Mouse (Mus musculus): ENCODE results near the gene Cdca7.
A peak's percentile ranks its signal among the peaks of the same experiment; 100 is the strongest.

Cdca7 gene

DNA sequence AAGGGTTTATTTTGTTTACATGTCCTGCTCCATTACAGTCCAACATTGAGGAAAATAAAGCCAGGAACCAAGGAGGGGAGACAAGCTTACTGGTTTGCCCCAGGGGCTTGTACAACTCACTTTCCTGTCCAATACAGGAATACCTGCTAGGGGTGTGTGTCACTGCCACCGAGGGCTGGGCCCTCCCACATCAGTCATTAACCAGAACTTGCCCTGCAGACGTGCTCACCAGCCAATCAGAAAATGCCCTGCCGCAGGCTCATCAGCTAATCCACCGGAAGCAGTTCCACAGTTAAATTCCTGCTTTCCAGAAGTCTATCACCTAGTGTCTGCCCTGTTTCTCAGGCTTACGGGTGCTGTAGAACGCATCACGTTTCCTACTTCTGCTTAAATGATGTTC lies 15.7 kb downstream of the Cdca7 start:
- no peak for DNase-seq (ENCODE audit: low spot score in 2 of 2)

DNA sequence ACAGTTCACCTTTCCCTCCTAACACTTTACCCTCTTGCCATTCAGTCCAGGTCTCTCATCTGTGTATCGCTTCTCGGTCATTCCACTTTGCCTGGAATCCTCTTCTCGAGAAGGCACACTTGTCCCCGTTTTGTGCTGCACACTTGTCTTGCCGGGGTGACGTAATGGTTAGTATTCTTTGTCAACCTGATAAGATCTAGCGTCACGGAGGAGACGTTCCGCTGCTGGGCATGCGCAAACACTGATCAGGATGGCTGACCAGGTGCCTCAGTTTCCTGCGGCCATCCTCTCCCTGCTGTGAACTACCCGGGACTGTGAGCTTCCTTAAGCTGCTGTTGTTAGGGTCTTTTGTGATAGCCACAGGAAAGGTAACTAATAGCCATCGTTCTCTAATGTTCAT lies 17.1 kb downstream of the Cdca7 start:
- no peak for DNase-seq (ENCODE audit: low spot score in 2 of 2)

DNA sequence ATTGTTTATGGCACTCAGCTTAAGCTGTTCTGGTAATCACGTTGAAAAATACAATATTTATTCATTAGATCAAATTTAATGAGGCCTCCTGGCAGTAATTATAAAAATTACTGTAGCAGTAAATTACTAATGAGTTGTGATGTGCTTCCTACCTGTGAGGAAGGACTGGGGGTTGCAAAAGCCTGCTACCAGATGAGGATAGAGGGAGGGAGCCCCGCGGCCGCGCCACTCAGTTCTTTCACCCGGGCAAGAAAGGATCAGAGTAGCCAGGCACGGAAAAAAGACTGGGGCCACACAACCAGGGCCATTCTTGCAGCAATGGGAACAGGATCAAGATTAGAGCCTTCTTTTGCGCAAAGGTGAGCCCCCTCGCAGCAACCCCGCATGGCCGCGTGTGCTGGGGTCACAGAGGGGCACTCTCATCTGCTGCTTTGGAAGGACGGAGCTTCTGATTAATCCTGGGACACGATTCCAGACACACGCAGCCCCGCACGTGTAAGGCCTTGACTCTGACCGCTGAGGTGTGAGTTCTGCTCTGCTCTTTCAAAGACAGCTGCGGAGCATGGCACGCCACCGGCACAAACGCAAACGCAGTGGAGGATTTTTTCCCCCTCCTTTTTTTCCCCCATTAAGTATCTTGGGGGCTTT lies 23.2 kb downstream of the Cdca7 start:
- no peak for DNase-seq (ENCODE audit: low spot score in 2 of 2)

DNA sequence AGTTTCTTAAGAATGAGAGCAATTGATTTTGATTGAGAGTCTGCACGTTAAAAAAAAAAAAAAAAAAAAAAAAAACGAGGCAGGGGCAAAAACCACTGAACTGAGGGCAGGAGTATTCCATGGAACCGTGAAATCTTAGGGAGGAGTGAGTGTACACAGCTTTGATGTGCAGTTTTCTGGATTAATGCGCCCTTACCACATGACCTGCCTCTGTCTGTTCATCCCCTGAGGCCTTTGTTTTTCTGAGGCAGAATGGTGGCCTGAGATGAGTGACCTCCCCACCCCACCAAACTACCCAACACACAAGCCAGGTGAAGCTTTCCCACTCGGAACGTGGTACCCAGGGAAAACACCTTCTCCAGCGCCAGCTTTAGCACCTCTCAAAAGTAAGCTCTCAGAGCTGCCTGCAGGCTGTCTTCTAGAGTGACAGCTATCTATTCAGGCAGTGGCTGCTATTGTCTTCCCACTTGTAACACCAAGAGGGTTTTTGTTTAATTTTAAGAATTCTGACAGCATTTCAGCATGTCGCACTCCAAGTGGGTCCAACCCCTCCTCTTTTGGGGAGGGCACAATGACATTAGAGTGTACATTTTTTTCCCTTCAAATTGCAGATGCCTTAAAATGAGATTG lies 23.9 kb downstream of the Cdca7 start:
- no peak for DNase-seq (ENCODE audit: low spot score in 2 of 2)

DNA sequence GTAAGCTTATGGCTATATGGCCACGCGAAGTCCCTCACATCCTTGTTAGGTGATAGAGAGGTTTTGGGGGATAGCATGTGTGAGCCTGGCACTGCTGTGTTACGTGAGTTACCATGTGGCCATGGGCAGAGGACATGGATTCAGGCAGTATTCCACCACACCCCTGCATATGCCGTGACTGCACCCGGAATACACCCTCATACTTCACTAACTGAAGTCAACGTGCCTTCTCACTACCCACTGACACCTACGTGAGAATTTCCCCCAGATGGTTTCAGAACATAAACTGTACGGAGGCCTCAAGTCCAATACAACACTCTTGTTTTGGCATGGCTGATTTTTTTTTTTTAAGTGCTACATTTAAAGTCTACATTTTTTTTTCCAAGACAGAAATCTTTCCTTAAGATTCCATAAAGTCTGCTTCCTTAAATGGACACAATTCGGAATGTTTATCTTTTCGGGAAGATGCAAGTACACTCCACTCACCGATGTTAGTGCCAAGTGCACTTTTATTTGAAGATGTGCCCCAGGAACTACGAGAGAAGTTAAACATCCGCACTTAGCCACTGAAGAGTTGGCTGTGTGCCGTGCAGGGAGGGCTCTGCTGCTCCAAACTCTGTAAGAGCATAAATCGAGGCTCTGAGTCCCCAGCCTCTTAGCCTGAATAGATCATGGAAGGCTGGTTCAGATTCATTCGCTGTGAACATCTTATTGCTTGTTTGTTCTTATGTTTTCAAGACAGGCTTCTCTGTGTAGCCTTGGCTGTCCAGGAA lies 26.3 kb downstream of the Cdca7 start:
- no peak for DNase-seq (ENCODE audit: low spot score in 2 of 2)

DNA sequence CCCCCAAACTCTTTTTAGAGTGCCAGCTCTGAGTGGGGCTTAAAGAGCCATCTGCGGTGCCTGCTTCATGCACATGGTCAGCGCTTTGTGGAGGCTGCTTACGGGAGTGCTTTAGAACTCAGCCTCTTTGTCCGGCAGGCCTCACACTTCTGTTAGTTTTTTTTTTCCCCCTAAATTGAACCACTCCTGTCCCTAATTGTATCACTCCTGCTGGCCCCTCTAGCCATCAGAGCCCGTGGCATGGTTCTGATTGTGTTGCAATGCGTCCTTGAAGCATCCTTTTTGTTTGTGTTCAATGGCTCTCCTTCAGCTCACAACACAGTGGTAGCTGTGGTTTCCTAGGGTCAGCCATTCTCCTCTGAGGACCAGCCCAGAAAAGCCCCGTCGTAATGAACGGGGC lies 27.7 kb downstream of the Cdca7 start:
- no peak for DNase-seq (ENCODE audit: low spot score in 2 of 2)

DNA sequence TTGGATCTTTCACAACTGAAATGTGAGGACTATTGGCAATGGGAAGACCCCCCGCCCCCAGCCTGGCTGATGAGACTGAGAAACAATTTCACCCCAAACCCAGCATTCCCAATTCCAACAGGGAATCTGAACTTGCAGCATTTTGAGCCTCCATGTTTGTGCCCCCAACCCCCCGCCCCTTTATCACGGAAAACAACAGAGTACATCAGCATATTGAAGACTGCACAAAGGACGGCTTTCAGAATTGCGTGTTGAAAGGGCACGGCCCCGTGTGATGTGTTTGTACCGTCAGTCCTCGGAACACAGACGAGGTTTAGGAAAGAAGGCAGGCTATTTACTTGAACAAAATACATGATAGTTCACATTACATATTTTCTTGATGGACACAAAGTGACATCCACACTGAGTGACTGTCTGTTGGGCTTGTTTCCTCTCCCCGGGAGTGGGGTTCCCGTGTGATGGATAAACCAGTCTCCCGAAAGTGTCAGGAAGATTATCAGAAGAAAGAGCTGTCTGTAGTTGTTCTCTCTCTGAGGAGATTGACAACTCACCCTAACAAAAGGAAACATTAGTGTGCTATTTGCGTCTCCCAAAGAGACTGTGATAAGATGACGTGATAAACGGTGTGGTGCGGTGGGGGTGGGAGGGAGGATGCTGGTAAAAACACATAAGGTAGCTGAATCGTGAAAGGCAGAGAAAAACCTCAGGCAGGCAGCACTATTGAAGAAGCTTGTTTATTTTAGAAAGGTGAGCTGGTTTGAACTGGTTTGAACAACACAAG lies 32.1 kb downstream of the Cdca7 start:
- DNase-seq (ENCODE audit: low spot score in 2 of 2) = no peak

DNA sequence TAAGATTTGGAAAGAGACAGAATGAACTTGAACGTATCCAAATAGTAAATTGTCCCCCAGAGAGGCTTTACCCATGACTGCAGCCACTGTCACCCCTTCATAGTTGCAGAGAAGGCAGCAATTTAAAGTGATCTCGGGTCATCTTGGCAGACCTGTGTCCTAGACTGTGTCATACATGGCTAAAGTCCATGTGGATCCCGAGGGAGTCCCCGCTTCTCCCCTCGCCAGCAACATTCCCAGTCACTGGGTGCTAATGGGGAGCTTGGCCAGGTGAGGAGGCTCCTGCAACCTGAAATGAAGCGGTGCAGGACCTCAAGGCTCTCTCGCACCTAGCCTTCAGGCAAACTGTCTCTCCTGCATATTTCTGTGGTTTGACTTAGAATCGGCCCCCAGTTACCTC lies 32.9 kb downstream of the Cdca7 start:
- DNase-seq (ENCODE audit: low spot score in 2 of 2) = no peak

DNA sequence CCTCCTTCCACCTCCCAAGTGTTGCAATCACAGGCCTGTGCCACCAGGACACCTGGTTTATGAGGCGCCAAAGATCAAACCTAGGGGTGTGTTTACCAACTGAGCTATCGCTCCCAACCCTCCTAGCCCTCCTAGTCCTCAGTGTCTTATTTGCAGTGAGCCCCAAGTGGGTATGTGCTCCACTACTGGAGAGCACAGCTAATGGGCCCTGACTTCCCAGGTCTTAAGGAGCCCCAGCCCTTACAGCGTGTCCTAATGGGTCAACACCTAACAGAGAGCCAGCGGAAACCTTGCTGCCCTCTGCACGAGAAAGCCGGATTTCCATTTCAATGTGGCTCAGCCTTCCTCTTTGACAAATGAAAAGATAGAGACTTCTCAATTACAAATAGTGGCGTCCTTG lies 39.6 kb downstream of the Cdca7 start:
- no peak for DNase-seq (ENCODE audit: low spot score in 2 of 2)

DNA sequence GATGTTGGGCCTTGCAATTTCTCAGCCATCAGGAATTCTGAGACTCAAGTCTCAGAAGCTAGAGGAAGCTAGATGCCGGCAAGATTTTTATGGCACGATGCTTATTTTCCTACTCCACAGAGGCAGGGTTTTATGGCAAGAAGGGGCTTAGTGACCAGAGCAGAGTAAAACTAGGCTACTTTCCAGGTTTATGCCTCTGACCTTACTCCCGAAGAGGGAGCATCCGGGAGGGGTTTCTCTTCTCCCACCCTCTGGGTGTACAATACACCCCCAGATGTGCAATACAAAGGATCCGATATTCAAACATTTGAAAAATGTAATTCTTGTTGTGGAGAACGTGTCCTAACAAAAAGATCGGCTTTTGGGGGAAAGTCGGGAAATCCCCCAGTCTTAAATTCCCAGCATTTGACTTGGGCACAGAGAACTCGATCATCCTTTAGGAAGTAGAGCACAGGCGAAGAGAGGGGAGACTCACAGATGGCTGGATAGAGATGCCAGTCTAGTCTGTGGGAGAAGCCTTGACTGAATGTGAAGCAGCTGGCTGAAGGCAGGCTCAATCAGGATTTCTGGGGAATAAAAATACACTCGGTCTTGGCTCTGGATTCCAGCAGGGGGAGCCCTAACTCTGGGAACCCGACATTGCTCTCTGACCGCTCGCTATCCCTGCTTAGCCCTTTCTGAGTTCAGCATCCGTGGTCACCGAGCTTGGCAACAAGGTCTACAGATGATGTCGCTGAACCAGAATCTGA lies 40.2 kb downstream of the Cdca7 start:
- DNase-seq (ENCODE audit: low spot score in 2 of 2) = peak; percentile 77 to 81

DNA sequence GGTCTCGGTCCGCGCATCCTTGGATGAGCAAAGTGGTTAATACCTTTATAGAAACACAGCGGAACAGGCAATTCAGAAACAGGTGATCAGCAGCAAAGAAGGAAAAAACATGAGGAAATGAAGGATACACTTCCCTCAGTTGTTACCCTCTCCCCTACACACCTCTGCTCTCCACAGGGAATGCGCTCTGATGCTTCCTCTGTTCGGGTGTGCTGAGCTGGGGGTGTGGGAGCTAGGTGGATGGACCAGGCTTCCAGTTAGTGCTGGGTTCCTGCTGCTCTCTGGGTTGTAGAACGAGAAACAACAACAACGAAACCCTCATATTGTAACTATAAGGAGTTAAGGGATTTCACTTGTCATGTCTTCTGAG lies 40.7 kb downstream of the Cdca7 start:
- no peak for DNase-seq (ENCODE audit: low spot score in 2 of 2)

DNA sequence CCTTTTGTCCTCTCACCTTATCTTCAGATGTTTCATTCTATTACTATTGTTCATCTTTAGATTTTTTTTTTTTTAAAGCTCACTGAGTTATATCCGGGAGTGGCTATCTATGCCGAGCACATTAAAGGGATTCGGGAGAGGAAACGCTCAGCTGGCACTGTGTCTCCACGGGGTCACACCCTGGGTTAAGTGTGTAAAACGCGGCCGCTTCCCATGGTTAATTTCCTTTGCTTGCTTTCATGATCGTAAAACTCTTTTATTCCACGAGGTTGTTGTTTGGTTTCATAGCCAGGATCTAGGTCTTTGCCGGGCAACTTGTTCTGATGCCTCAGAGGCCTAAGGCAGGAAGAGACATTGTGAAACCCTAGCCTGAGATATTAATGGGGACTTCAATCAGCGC lies 48.1 kb downstream of the Cdca7 start:
- no peak for DNase-seq (ENCODE audit: low spot score in 2 of 2)

DNA sequence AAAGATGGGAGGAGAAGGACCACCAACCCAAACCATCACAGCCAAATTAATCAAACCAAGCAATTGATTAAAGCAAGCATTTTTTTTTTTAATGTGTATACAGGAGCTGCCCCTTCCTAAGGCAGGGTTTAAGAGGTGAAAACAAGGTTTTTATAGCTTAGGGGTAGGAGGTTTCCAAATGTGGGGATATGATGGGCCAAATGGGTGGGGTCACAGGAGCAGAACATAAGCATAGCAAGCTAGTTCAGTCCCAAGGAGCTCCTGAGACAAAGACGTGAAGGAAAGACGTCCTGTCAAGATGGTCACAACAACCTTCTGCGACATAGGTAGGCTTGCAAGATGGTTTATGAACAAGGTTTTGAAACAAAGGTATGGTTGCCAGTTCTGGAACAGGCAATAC lies 49.6 kb downstream of the Cdca7 start:
- no peak for DNase-seq (ENCODE audit: low spot score in 2 of 2)

DNA sequence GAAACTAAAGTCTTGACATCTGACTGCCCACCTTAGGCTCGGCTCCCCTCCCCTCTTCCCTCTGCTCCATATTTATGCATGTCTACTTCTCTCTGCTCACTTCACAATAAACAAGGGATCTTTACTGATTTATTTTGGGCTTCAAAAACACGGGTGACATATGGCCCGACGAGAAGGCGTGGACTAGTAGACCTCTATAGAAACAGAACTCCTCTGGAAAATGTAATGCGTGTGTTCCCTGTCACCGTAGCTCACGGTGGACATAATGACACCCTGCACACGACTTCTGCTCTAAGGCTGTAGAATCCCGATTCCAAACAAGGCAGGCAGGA lies 53.0 kb downstream of the Cdca7 start:
- DNase-seq (ENCODE audit: low spot score in 2 of 2) = no peak

DNA sequence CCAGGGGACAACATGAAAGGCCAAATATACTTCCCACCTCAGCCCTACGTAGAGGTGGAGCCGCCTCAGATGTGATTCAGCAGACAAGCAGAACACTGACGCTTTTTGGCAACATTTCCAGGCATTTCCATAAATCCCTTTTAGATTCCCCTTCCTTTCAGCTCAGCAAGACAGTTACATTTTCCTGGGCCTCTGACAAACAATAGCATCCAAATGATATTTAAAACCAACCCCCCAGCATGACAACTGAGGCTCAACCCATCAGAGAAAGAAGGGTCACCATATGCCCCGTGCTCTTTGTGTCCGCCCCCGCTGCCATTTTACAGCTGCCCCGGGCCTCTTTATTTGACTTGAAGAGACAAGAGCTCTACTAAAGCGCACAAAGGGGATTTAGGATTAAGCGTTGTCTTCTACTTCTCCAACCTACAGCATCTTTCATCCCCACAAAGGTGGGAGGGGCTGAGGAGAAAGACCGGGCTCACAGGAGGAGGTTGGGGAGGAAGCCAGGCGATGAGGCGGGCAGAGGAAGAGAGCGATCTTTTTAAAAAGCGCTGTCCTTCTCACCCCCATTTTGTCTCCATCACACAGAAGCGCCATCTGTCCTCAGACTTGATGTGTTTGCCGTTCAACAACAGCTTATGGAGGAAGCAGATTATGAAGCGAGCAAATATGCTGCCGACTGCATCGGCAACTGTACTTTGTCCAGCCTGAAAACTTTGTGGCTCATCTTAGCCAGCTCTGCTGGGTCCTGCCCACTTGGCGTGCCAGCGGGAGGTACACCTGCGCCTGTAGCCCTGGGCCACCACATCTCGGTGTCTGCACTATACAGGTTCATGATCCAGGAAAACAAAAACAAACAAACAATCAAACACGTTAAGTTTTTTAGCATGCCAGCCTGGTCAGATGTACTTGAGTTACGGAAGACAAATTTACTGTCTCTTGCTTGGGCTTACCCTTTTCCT lies 53.7 kb downstream of the Cdca7 start:
- DNase-seq (ENCODE audit: low spot score in 2 of 2) = peak; percentile 15 to 17

DNA sequence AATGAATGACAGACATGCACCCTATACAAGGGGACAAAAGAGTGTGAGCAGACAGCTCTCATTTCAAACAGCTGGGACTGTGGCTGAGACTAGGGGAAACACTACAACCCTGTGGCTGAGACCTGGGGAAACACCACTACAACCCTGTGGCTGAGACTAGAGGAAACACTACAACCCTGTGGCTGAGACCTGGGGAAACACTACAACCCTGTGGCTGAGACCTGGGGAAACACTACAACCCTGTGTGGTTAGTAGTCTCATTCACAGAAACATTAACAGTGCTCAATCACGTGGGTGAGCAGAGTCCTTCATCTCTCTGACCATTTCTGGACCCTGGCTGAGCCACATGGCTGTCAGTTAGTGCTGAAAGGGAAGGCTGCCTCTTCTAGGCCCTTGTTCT lies 59.9 kb downstream of the Cdca7 start:
- no peak for DNase-seq (ENCODE audit: low spot score in 2 of 2)

Measured in frontal cortex, postnatal 14 days (tissue).